Mouse (Mus musculus) intestine, embryonic 15.5 days (tissue): Measurements from ENCODE around the gene Hbs1l. TPM values are rescaled to one million over a fixed set of nuclear protein-coding genes. Genes with fewer than 3 reads are reported as not detected.

ENCODE experiments used
- polyA plus RNA-seq: library from polyadenylated mRNA; unstranded; fragments of >200 nt; fragmentation: Nextera tagmentation; extraction: Ambion mirVana; gene quantifications from 2 replicates; pipeline ENCODE4 v1.2.1, GENCODE M21; 2015

Hbs1l gene
- polyA plus RNA-seq, 1 experiment from 2014 or later = 83.0 TPM

Other genes starting within 250 kb of the Hbs1l start
- 6.3 and 6.4 TPM in 2 replicates for gene Myb, start 135.0 kb upstream of the Hbs1l start, polyA plus RNA-seq
- gene Aldh8a1, start 81.3 kb downstream of the Hbs1l start, polyA plus RNA-seq = 0.33 and 0.71 TPM in 2 replicates